Mouse (Mus musculus) c-Kit-positive CD71-positive TER-119-negative erythroid progenitor cells, embryonic 14.5 days (primary cell): ENCODE data around the gene Hemk1.
"Not testable (repeated sequence)": the region's sequence is repeated elsewhere in the genome, so short reads cannot be mapped to it uniquely, and the experiment has no call there.

Experiments
- DNase-seq: peaks from one replicate; pipeline ENCODE4 v3.0.0-alpha.2; 2013; ENCODE audit warnings: low read depth

The Hemk1 gene

GRCm38 (mm10) chr9:107308346-107309000 is 29.7 kb downstream of the Hemk1 start:
- no peak for DNase-seq

DNA sequence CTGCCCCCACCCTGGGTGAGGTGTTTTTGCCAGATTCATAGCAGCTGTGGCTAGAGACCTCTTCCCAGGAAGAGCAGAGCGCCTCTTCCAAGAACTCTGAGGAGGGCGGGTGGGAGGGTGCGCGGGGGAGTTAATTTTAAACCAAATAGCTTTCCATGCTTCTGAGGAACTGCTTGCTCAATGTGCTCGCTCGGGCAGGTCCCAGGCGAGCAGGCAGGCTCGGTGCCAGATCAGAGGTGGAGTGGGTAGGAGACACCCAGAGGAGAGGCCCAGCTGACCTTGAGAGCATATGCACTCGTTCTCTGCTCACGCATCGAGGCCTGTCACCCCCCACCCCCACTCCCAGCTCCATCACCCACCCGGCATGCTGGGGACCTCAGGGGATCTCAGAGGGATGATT is 30.3 kb downstream of the Hemk1 start:
- no peak for DNase-seq

GRCm38 (mm10) chr9:107307099-107307872 is 30.9 kb downstream of the Hemk1 start:
- DNase-seq, result no peak

DNA sequence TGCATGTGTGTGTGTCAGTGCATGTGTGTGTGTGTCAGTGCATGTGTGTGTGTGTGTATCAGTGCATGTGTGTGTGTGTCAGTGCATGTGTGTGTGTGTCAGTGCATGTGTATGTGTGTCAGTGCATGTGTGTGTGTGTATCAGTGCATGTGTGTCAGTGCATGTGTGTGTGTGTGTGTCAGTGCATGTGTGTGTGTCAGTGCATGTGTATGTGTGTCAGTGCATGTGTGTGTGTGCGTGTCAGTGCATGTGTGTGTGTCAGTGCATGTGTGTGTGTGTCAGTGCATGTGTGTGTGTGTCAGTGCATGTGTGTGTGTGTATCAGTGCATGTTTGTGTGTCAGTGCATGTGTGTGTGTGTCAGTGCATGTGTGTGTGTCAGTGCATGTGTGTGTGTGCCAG is 31.5 kb downstream of the Hemk1 start:
- not testable (repeated sequence) for DNase-seq

- DNase-seq, result no peak
These were observed 32.3 kb downstream of the Hemk1 start for GRCm38 (mm10) chr9:107305601-107306542.

DNA sequence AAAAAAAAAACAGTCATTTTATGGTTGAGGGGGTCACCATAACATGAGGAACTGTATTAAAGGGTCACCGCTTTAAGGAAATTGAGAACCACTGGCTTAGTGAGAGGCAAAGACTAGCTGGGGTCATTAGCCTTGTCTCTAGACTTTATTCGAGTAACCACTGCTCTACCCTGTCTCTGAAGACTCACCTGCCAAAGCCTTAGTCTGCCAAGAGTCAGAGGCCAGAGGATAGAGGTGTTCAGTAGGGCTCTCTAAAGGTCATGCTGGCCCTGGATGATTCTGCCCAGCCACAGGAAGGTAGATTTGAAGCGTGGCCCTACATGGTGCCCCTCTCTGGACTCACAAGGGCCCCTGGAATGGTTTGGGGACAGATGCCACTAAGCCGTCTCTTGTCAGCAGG is 33.1 kb downstream of the Hemk1 start:
- no peak for DNase-seq

GRCm38 (mm10) chr9:107304383-107304782 is 33.8 kb downstream of the Hemk1 start:
- DNase-seq, result no peak

- no peak for DNase-seq
These were observed 34.2 kb downstream of the Hemk1 start for GRCm38 (mm10) chr9:107303900-107304299.

GRCm38 (mm10) chr9:107303121-107303820 is 34.9 kb downstream of the Hemk1 start:
- DNase-seq, result no peak

- DNase-seq, result no peak
These were observed 35.6 kb downstream of the Hemk1 start for GRCm38 (mm10) chr9:107302592-107302991.

GRCm38 (mm10) chr9:107301554-107302331 is 36.4 kb downstream of the Hemk1 start:
- no peak for DNase-seq

GRCm38 (mm10) chr9:107300224-107300973 is 37.8 kb downstream of the Hemk1 start:
- no peak for DNase-seq

GRCm38 (mm10) chr9:107299783-107300182 is 38.4 kb downstream of the Hemk1 start:
- no peak for DNase-seq

DNA sequence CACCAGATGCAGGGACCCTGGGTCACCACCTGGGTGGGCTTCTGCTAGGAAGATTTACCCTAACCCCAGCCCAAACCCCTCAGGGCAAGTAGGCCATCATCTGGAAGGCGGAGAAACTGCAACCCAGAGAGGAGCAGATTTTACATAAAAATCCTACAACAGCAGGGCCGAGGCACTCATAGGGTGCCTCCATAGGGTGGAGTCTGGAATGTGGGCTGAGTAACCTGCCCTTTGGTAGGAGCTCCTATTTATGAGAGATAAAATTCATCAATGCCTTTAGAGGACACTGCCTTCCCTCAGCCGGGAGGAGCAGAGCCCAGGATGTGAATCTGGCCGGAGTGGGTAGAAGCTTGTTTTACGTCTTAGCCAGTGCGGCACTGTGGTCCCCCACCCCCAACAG is 39.3 kb downstream of the Hemk1 start:
- DNase-seq, result no peak

GRCm38 (mm10) chr9:107298059-107298780 is 39.9 kb downstream of the Hemk1 start:
- DNase-seq, result no peak

GRCm38 (mm10) chr9:107297658-107298057 is 40.5 kb downstream of the Hemk1 start:
- DNase-seq, result no peak

DNA sequence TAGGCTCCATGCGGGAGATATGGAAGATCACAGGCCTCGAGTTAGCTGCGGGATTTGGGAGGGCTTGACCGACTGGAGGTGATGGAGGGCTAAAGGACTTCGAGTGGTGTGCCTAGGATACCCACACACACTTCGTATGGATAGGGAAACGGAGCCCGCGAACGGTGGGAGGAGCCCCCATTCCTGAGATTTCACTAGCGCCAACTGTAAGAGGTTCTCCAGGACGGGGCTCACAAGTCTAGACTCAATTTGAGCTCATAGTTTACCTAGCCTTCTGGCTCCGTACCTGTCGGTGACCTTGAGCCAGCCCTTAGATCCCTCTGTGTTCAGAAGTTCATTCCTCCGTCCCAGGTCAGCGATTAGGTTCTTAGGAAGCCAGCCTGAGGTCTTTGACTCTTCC is 41.1 kb downstream of the Hemk1 start:
- no peak for DNase-seq

- peak; percentile 99 for DNase-seq
These were observed 41.6 kb downstream of the Hemk1 start for GRCm38 (mm10) chr9:107296501-107296965.

GRCm38 (mm10) chr9:107296041-107296440 is 42.1 kb downstream of the Hemk1 start:
- DNase-seq, result no peak

GRCm38 (mm10) chr9:107296016-107296040 is 42.3 kb downstream of the Hemk1 start, which contains the start of gene Cish:
Cish (plus strand) TSS chr9:107296026.
- no peak for DNase-seq
